In genomic region chr4:140929745-140930144, GRCm38 (mm10) we compare ENCODE assay signal across 9 mouse cellular contexts. TPM values are rescaled to one million over a fixed set of nuclear protein-coding genes. Genes with fewer than 3 reads are reported as not detected.
A peak's percentile ranks its signal among the peaks of the same experiment; 100 is the strongest.
DNase-seq lines count a peak whose midpoint lies in the region; ATAC-seq lines count a peak whose summit lies in the region.
"Had no signal": no experiment of that assay in that cellular context is flagged by ENCODE, and none has a peak within 500 bp of the region (broad histone marks: within the 10 kb centered on the region; RNA-seq: fewer than 3 reads in every experiment).

No protein-coding gene starts in this region.

- no peak overlapping the region for H3K4me2 ChIP-seq in hindbrain, embryonic 16.5 days (ENCODE audit: low read length)
- no peak overlapping the region for H3K4me2 ChIP-seq in limb, embryonic 13.5 days (replicated peaks)
- H3K4me2 ChIP-seq: liver, embryonic 13.5 days had no signal

- H3K4me1 ChIP-seq in hindbrain, embryonic 16.5 days (ENCODE audit: control insufficient read depth, insufficient read depth, low read depth, low read length): no peaks in the 10 kb centered on the region; the same call in 1 of the 2 replicates
- peaks cover 20% of the 10 kb centered on the region for H3K4me1 ChIP-seq in limb, embryonic 13.5 days

- no peaks in the 10 kb centered on the region for H3K36me3 ChIP-seq in hindbrain, embryonic 16.5 days (ENCODE audit: control insufficient read depth, insufficient read depth, low read length)
- H3K36me3 ChIP-seq in limb, embryonic 13.5 days: no peaks in the 10 kb centered on the region
- H3K36me3 ChIP-seq: liver, embryonic 13.5 days had no signal

- ATAC-seq in hindbrain, embryonic 16.5 days: peak; percentile 95
- ATAC-seq in limb, embryonic 13.5 days (ENCODE audit: low FRiP score, low read depth): 0 out of 2 replicates have a peak, but pooled peaks have one; percentile 21

- peak overlapping the region; percentile 66; the same call in 1 of the 2 replicates for H3K27ac ChIP-seq in hindbrain, embryonic 16.5 days (ENCODE audit: low read depth, low read length)
- no peak overlapping the region for H3K27ac ChIP-seq in limb, embryonic 13.5 days
- H3K27ac ChIP-seq: liver, embryonic 13.5 days had no signal

- WGBS in hindbrain, embryonic 16.5 days: 44% methylated on average over 8 of the region's 8 CpGs
- WGBS in limb, embryonic 13.5 days: 61% methylated on average over 8 of the region's 8 CpGs

- H3K9ac ChIP-seq in hindbrain, embryonic 16.5 days (ENCODE audit: low read depth, low read length): no peak overlapping the region
- no peak overlapping the region for H3K9ac ChIP-seq in limb, embryonic 13.5 days
- H3K9ac ChIP-seq: liver, embryonic 13.5 days had no signal

- peak; percentile 37 for DNase-seq in cerebellum, adult 9-10 months
- no peak for DNase-seq in cerebellum, adult 8-10 months
- peak; percentile 63 for DNase-seq in 3134 (ENCODE audit: extremely low read depth, insufficient read length, low spot score)
- no peak for DNase-seq in adrenal gland, adult 18-20 months (ENCODE audit: low spot score in 2 of 2)
- no peak for DNase-seq in adrenal gland, postnatal 4 days (ENCODE audit: low spot score in 2 of 2)
- no peak for DNase-seq in gastrocnemius, postnatal 10 days
- DNase-seq: liver, embryonic 13.5 days had no signal

- no peaks in the 10 kb centered on the region for H3K9me3 ChIP-seq in hindbrain, embryonic 16.5 days (ENCODE audit: control insufficient read depth, low read length)
- H3K9me3 ChIP-seq in limb, embryonic 13.5 days: no peaks in the 10 kb centered on the region
- H3K9me3 ChIP-seq: liver, embryonic 13.5 days had no signal

- H3K4me3 ChIP-seq in hindbrain, embryonic 16.5 days (ENCODE audit: low read length): no peak overlapping the region
- no peak overlapping the region for H3K4me3 ChIP-seq in limb, embryonic 13.5 days
- H3K4me3 ChIP-seq: liver, embryonic 13.5 days had no signal

- no peaks in the 10 kb centered on the region for H3K27me3 ChIP-seq in hindbrain, embryonic 16.5 days (replicated peaks; ENCODE audit: control insufficient read depth, insufficient read depth, low read length)
- no peaks in the 10 kb centered on the region for H3K27me3 ChIP-seq in limb, embryonic 13.5 days
- H3K27me3 ChIP-seq: liver, embryonic 13.5 days had no signal

RNA-seq across cellular contexts. Expression of gene Padi2, which starts 23.6 kb away (rescaled TPM):
- polyA plus RNA-seq in hindbrain, embryonic 16.5 days (2015; fragmentation: Nextera tagmentation; extraction: Ambion mirVana): 2.4 and 2.7 TPM in 2 replicates
- polyA plus RNA-seq in limb, embryonic 13.5 days (2015; fragmentation: Nextera tagmentation; extraction: Ambion mirVana): 1.2 and 1.3 TPM in 2 replicates
- 1 to 10 TPM; 1.4 to 4.9 TPM for total RNA-seq in adrenal gland, adult 18-20 months (2021)
- total RNA-seq in adrenal gland, postnatal 4 days (2021): 1 to 10 TPM; 6.7 to 9.5 TPM
- 100 to 1,000 TPM in 1 of 2 experiments, 10 to 100 TPM in 1; 96.8 to 105 TPM for total RNA-seq in gastrocnemius, postnatal 10 days (2021)

RNA-seq across cellular contexts. Expression of gene Sdhb, which starts 31.3 kb away (rescaled TPM):
- 490 and 530 TPM in 2 replicates for polyA plus RNA-seq in hindbrain, embryonic 16.5 days (2015; fragmentation: Nextera tagmentation; extraction: Ambion mirVana)
- 387 and 396 TPM in 2 replicates for polyA plus RNA-seq in limb, embryonic 13.5 days (2015; fragmentation: Nextera tagmentation; extraction: Ambion mirVana)
- 100 to 1,000 TPM; 457 to 601 TPM for total RNA-seq in adrenal gland, adult 18-20 months (2021)
- total RNA-seq in adrenal gland, postnatal 4 days (2021): 100 to 1,000 TPM; 271 to 305 TPM
- 100 to 1,000 TPM; 406 to 464 TPM for total RNA-seq in gastrocnemius, postnatal 10 days (2021)

RNA-seq across cellular contexts. Expression of gene Atp13a2, which starts 56.9 kb away (rescaled TPM):
- polyA plus RNA-seq in hindbrain, embryonic 16.5 days (2015; fragmentation: Nextera tagmentation; extraction: Ambion mirVana): 185 and 196 TPM in 2 replicates
- polyA plus RNA-seq in limb, embryonic 13.5 days (2015; fragmentation: Nextera tagmentation; extraction: Ambion mirVana): 37.4 and 41.8 TPM in 2 replicates
- 10 to 100 TPM; 30.2 to 31.0 TPM for total RNA-seq in adrenal gland, adult 18-20 months (2021)
- 10 to 100 TPM; 58.8 to 63.5 TPM for total RNA-seq in adrenal gland, postnatal 4 days (2021)
- total RNA-seq in gastrocnemius, postnatal 10 days (2021): 10 to 100 TPM; 19.1 to 25.9 TPM

Comparison
In these comparisons a context has a peak if more than half of its experiments do, and no peak if none do; other contexts are left out.
1. DNase-seq: peak in cerebellum, adult 9-10 months (single experiment) and 3134 (single experiment); none in cerebellum, adult 8-10 months (single experiment), adrenal gland, adult 18-20 months (0 of 2), adrenal gland, postnatal 4 days (0 of 2) and gastrocnemius, postnatal 10 days (single experiment).
2. RNA of gene Padi2, which starts 23.6 kb away (total RNA-seq): 96.8 to 105 TPM in gastrocnemius, postnatal 10 days; 6.7 to 9.5 TPM in adrenal gland, postnatal 4 days and 1.4 to 4.9 TPM in adrenal gland, adult 18-20 months; every median in the first group is over 4 times any median in the second.